Mouse (Mus musculus) layer of hippocampus, adult 18-20 months (tissue): ENCODE data around the gene Trappc12. TPM values are rescaled to one million over a fixed set of nuclear protein-coding genes. Genes with fewer than 3 reads are reported as not detected.
A peak's percentile ranks its signal among the peaks of the same experiment; 100 is the strongest.
"Not testable (repeated sequence)": the region's sequence is repeated elsewhere in the genome, so short reads cannot be mapped to it uniquely, and the experiment has no call there.

Source experiments
- DNase-seq, 2 experiments: peaks; one replicate each; pipeline ENCODE4 v3.0.0; 2022; ENCODE audit warnings: low spot score in 2 of 2
- total RNA-seq, 2 experiments: library from RNA; stranded (reverse); gene quantifications; 2 replicates each; pipeline ENCODE4 v1.2.3; 2021

Trappc12 gene
- total RNA-seq, 2 experiments from 2014 or later: 58.4 to 62.0 TPM

DNA sequence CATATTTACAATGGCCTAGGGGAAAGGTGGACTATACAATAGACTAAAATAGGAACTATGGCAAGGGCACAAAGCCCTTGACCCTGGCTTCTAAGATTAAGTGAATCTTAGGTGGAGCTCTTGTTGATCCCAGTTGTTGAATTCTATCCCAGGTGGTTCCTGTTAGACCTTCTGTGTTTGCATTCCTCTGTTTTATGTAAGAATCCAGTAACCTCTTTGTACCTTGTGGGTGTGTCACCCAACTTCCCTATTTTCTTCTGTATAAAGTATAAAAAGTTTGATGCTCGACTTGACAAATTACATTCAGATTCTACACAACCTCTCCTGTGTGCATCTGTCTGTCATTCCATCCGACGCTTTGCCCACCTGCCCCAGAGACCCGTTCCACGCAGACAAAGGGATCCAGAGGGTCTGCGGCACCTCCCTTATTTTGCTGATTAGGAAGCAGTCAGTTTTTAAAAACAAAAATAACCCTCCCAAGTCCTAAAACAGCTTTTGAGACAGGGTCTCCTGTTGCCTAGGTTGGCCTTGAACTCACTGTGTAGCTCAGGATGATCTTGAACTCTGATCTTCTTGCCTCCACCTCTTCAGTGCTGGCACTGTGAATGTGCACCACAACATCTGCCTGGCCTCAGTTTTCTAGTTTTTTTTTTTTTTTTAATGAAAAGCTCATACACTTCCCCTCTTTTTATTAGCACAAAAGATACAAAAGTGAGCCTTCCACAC lies 16.6 kb downstream of the Trappc12 start:
- not testable (repeated sequence) for DNase-seq

DNA sequence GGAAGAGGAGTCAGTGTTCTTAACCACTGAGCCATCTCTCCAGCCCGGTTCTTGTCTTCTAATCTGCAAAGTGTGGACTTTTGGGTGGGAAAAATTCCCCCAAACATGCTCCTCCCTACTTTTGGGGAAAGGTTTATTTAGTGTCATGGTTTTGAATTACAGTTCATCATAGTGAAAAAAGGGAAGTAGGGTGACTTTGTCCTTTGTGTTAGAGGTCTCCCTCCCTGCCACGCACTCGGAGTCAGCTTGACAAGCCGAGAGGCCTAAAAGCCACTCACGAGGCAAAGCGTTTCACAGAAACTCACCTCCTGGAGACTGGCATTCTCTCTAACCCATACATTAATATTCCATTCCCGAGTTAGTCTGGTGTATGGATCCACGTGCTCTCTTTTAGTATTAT lies 17.6 kb downstream of the Trappc12 start:
- DNase-seq: no peak

DNA sequence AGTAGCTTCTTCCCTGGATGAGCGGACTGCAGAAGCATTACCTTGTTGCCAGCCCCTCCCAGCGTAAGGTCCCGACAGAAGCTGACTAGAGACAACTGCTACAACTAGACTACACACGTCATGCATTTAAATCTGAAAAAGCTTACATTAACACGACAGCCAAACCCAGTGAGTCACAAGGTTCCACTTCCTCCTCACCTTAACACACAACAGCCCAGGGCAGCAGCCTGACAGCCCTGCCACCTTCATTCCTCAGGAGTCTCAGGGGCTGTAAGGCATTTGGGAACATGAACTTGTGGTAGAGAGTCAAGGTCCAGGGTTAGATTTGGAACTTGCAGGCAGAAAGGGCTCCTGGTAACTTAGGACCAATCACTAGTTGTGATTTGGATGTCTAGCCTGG lies 23.2 kb downstream of the Trappc12 start:
- no peak for DNase-seq

DNA sequence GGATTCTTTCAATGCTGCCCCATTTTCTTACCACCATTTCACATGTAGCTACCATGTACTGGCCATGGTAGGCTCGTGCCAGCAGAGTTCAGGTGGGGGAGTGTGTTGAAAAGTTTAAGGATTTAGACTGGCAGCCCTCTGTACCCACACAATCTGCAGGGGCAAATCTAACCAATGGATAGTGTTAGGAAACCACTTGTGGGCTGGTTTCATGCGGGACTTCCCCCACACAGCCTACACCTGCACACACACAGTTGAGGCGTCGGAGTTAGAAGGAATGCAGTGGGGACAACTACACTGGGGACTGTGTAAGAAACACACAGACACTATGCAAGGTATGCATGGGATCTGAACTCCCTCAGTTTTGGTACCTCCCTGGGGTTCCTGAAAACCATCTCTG lies 24.1 kb downstream of the Trappc12 start:
- no peak for DNase-seq

DNA sequence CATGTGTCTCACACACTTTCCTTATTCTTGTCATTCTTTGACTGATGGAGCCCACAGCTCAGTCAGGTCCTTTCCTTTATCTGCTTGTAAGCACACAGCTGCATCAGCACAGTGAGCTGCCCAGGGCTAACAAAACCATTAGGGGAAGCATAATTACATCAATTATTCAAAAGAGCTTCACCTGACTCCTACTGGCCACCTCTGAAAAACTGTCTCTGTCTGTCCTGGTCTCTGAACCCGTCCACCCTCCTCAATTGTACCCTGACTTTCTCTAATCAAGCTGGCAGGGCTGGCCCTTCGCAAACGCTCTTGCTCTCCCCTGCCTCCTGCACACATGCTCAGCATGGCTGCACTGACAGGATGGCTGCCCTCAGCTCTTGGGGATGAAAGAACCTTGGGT lies 25.9 kb downstream of the Trappc12 start:
- DNase-seq: no peak

DNA sequence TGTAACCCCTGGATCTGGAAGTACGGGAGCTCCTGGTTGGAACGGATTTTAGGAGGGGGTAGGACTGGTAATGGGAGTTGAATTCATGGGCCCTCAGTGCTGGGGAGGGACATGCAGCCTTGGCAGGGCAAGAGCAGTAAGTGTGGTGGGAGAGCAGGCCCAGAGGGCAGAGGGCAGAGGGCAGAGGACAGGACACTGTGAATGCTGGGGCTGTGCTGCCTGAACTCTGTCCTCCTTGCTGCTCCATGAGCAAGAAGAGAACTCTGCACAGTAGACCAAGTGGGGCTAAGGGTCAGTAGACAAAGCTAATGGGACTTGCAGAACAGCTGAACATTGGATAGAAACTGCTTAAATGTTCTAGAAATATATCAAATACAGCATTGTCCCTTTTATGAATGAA lies 32.2 kb downstream of the Trappc12 start:
- no peak for DNase-seq

DNA sequence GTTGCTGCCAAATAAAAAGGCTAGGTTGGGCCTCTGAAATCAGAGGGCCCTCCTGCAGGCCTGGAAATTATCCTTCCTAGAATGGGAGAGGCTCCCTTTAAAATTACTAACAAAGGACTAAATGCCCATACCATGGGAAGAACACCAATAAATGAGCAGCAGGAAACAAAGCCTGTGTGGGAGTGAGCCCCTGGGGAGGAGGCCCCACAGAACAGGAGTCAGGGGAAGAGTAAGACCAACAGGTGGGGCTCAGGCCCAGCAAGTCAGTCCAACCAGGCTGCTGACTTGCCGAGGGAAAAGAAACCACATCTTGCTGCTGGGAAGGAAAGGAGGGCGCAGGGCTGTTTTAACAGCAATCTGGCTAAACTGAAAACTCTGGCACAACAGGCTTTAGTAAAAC lies 33.2 kb downstream of the Trappc12 start:
- no peak for DNase-seq

DNA sequence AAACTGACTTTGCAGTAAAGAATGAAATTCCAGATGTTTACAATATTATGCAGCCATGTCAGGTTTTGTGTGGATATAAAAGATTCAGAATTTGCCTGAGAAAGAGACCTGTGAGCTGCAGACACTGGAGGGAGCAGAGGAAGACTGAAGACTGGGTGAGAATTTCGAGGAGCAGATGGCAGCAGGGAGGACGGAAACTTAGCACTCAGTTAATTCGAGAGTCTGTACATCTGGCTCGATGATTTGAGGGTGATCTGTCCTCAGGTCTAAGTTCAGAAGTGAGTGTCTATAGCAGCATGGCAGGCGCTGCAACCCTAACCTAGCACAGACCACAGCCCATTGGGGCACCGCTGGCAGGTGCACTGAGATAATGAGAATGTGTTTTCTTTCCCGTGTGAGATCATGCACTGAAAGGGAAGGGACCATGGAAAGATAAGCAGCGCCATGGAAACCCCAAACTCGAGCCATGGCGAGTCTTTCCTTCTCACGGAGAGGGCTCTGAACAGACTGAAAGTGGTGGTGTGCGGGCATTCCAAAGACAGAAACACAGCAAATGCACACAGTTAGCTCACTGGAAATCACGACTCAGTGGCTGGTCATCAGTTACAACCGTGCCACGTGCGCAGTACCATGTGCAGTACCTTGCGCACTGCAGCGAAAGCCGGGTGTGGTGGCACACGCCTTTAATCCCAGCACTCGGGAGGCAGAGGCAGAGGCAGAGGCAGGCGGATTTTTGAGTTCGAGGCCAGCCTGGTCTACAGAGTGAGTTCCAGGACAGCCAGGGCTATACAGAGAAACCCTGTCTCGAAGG lies 35.2 kb downstream of the Trappc12 start:
- DNase-seq: no peak

DNA sequence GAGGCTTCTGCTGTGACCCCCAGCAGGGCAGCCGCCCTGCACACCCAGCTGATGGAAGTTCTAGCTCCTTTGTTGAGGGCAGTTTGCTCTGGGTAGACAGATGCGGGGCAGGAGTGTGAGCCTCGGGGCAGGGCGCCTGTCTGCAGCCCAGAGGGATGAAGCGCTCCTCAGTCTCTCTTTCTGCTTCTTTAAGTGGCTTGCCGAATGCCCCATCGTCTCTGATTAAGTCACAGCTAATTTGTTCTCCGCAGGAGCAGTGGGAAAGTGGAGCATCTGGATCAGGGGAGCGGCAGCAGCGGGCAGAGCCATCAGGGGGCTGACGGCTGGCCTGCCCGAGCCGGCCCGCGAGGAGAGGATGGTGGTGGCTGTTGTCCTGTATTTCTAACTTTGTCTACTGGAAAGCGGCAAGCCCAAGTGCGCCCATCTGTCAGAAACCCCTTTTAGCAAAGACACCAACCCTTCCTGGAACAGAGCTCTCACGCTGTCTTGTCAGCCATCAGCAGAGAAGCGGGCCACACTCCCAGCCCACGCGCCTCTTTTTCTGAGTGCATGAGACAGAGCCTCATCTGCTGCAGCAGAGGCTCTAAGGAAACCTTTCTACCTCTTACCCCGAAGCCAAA lies 39.6 kb downstream of the Trappc12 start:
- DNase-seq: peak; percentile 63 to 79

DNA sequence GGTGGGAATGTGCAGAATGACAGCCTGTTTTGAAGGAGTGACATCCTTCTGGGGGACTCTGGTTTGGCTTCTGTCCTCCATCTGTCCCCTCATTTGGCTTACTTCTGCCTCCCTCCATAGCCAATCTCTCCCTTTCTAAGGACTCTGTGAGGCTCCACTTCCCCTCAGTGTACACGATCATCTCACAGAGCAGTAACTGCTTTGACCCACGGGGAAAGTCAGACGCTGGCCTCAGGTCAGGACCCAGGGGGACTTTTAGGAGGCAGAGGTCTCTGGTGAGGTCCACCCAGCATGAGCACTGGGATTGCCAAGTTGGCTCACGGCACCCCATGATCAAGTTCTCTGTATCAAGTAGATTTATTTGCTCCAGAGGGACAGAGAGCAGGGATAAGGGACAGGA lies 42.1 kb downstream of the Trappc12 start:
- DNase-seq: no peak

DNA sequence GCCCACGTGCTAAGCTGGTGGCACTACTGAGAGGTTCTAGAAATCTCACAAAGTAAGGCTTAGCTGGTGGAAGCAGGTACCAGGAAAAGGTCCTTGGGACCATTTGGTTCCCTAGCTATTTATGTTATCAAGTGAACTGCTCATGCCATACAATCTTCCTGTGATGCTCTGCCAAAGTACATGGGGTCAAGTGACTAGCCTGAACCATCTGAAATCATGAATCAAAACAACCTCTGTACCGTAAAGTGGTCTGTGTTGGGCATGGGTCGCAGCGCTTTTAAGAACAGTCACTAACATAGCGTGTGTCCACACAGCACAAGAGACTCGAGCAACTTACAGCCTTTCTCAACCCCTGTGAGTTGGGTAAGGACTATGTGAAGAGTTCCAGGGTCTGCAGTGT lies 45.1 kb downstream of the Trappc12 start:
- DNase-seq: no peak

DNA sequence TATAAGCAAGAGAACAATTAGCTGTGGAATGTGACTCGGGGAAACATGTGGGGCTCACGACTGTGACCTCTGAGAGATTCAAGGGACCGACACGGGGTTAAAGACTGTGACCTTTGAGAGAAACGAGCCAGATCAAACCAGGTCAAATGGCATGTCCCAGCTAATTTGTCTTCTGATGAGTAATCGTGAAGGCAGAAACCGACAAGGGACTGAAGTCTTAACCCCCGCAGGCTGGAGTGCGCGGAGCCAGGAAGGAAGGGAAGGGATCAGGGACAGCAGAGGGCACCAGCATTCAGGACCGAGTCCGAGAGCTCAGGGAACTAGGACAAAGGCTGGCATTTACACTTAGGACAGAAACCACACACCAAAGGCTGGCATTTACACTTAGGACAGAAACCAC lies 45.9 kb downstream of the Trappc12 start:
- no peak for DNase-seq

DNA sequence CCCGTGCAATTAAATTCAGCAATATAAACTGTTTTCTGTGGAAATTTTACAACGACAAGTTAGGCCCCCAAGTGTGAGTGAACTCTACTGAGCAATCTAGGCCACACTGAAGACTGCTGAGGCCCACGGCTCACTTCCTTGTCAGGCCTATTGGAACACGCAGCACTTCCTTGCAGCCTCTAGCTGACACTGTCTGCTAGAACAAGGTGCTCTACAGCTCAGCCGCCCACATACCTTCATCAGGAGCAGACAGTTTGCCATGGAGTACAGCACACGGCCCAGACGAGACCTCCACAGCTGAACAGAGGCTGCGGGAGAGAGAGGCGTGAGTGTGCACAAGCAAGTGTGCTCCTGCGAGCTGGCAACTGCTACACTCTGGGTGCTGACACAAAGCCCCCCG lies 49.0 kb downstream of the Trappc12 start:
- DNase-seq: peak in 1 of 2 experiments; percentile 56

DNA sequence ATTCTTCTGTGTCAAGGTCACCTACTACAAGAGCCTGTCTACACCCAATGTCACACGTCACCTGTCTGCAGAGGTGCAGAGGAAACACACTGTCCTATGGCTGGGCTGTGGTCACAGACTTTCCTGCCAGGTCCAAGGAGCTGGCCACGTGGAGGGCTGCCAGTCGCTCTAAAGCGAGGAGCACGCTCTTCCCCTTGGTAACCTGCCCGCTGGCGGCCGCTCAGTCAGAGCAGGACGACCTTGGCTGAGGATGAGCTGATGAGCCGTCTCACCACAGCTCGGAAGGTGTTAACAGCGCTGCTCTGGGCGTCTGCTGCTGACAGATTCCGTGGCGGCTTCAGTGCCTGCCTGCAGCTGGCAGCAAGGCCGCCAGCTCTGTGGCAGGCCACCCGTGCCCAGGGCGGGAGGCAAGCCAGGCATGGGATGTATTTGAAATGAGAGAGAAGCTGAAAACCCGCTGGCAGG lies 49.7 kb downstream of the Trappc12 start:
- peak in 1 of 2 experiments; percentile 63 for DNase-seq

DNA sequence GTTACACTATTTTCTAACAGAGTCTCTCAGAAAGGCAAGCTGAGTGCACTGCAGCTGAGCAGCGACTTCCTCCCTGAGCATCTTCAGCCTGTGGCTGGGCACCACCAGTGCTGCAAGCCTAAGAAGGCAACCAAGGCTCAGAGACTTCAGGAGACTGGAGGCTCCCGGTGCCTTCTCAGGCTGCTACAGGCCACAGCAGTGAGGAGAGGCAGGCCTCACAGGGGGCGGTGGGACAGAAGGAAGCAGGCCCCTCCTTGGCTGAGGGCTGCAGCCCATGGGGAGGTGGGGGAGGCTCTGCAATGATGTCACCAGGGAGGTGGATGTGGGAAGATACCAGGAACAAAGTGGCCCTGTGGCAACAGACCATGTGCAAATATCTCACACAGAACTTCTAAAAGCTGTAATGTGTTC lies 50.2 kb downstream of the Trappc12 start:
- peak in 1 of 2 experiments; percentile 51 for DNase-seq

DNA sequence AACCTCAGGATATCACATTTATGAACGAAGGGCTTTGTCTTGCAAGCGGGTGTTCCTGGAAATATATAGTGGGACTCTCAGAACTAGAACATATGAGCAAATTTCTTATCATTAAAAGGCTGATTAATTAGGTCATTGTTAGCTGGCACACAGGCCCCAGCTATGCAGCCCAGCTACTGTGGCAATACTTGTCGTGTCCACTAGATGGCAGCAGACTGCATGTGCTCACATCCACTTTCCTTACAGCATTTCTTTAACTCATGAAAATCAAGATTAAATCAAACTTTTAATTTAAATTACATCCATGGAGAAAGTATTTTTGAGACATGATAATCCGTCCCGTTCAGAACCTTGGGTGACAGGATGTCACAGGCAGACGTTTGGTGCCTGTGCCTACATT lies 50.6 kb downstream of the Trappc12 start:
- DNase-seq: peak; percentile 80 to 95

DNA sequence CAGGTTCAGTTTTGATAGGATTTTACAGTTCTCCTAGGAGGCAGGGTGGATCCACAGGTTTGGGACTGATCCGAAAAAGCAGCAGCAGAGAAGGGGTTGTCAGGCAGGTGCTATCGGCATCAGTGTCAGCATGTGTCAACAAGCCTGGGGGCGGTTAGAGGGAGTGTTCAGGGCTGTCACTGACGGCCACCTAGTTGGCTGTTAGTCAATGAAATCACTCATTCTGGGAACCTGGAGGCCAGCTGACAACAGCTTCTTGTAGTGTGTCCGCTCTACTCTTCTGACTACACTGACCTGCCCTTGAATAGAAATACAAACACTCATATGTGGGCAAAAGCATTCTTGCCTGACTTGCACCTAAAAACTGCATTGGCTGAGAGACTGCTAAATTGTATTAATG lies 51.2 kb downstream of the Trappc12 start:
- no peak for DNase-seq

DNA sequence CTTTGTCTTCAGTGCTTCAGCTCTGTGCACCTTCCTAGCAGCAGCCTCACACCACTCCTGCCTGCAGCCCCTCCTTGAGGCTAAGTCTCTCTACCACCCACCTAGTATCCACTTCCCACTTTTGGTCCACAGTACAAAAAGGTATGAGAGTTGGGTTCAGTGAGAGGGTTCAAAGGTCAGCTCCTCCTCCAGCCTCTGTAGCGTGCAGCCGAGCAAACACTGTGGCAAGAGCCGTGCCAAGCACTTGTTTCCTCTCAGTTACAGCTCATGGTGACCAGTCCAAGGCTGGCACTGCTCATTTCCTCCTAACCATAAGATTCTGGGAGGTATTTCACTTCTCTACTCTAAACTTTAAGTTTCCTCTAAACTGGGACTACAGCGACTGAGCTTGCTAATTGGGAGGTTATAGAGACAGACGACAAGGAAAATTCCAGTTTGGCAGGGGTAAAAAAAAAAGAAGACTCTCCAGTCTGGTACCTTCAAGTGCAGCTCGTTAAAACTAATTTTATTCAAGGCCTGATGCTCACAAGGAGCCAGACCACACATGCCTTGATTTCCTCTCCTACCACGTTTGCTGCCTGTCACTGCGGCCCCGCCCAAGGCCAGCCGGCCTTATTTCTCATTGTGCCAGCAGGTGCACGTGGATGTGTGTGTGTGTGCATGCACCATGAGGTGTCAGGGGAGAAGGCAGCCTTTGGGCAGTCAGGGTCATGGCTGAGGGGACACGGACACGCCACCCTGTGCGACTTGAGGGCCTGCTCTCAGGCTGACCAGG lies 52.3 kb downstream of the Trappc12 start:
- DNase-seq: no peak

DNA sequence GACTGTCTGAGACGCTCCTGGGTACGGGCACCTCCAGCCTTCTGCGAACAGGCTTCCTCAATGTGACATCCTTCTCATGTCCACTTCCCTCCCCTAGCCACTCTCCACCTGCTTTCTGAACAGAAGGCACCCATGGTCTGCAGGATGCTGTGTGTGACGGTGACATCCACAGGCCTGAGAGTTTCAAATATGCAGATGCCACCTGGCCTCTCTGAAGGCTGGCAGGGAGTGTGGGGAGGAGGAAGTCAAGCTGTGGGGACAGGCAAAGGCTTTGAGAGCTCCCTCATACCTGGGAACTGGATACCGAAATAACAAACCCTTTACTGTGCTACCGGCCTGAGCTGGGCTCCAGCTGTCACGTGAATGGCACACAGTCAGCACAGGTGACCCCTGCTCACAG lies 55.5 kb downstream of the Trappc12 start:
- DNase-seq: no peak

DNA sequence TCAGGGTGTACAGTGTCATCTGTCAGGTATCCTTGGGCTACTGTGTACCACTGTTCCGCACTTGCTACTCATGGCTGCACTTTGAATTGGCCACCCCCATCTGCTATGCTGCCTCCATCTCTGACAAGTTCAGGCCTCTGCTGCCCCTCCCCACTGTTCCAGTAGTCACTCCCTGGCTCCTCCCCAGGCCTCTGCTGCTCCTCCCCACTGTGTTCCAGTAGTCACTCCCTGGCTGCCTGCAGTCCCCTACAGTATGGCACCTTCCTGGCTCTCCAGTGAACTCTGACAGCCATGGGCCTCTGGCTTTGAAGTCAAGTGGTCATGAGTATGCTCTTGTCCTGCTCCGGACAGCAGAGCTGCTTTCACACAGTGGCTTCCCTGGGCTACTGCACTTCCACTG lies 56.0 kb downstream of the Trappc12 start:
- no peak for DNase-seq

DNA sequence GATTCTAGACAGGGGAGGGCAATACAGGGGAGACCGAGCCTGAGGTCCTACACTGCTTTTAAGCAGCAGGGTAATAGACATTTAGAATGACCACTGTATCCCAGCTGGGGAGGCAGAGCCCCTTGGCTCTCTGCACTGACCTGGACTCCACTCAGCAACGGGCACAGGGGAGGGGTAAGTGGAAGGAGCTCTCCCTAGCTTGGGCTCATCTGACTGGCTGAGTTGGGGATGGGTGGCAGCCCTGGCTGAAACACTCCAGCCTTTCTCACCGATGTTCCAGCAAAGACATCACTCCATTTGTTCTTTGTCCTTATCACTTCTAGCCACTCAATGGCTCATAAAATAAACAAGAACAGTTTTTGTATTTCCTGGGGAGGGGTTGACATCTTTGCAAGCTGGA lies 56.5 kb downstream of the Trappc12 start:
- DNase-seq: no peak
